Mouse (Mus musculus): ENCODE measurements around the gene Slc35b2. TPM values are rescaled to one million over a fixed set of nuclear protein-coding genes. Genes with fewer than 3 reads are reported as not detected.

The Slc35b2 gene
- total RNA-seq, 2 experiments from 2014 or later: 34.5 to 36.8 TPM

- no peak for DNase-seq
- intact Hi-C loops (cut with DNase I): no loop called here
These were observed 19.2 kb downstream of the Slc35b2 start for GRCm38 (mm10) chr17:45582715-45583355.

- DNase-seq: peak; percentile 97
- intact Hi-C loops (cut with DNase I): loop anchor here (1.0 kb wide), 1 partner anchor 45 kb away; no protein-coding TSS in a partner anchor
These were observed 20.6 kb downstream of the Slc35b2 start for GRCm38 (mm10) chr17:45584096-45584896.

GRCm38 (mm10) chr17:45584939-45585678 is 21.4 kb downstream of the Slc35b2 start:
- intact Hi-C loops (cut with DNase I): loop anchor here (1.0 kb wide), 1 partner anchor 44 kb away; no protein-coding TSS in a partner anchor

GRCm38 (mm10) chr17:45585725-45586448 is 22.2 kb downstream of the Slc35b2 start:
- DNase-seq: no peak

More at GRCm38 (mm10) chr17:45584939-45585678, 21.4 kb downstream of the Slc35b2 start:
- DNase-seq: peak; percentile 90 to 94

GRCm38 (mm10) chr17:45586449-45586837 is 22.8 kb downstream of the Slc35b2 start:
- intact Hi-C loops (cut with DNase I): no loop called here
- DNase-seq: no peak

More at GRCm38 (mm10) chr17:45585725-45586448, 22.2 kb downstream of the Slc35b2 start:
- intact Hi-C loops (cut with DNase I): no loop called here

GRCm38 (mm10) chr17:45588370-45588769 is 24.7 kb downstream of the Slc35b2 start:
- intact Hi-C loops (cut with DNase I): no loop called here
- DNase-seq: no peak

- DNase-seq: no peak
- intact Hi-C loops (cut with DNase I): no loop called here
These were observed 25.6 kb downstream of the Slc35b2 start for GRCm38 (mm10) chr17:45589236-45589635.

- no peak for DNase-seq
- intact Hi-C loops (cut with DNase I): no loop called here
These were observed 26.2 kb downstream of the Slc35b2 start for GRCm38 (mm10) chr17:45589844-45590243.

- DNase-seq: no peak
- intact Hi-C loops (cut with DNase I): no loop called here
These were observed 26.7 kb downstream of the Slc35b2 start for GRCm38 (mm10) chr17:45590410-45590809.

GRCm38 (mm10) chr17:45591701-45592605 is 28.3 kb downstream of the Slc35b2 start:
- intact Hi-C loops (cut with DNase I): no loop called here
- DNase-seq: peak; percentile 84 to 86

GRCm38 (mm10) chr17:45592606-45593431 is 29.1 kb downstream of the Slc35b2 start:
- DNase-seq: peak; percentile 71 to 75
- intact Hi-C loops (cut with DNase I): no loop called here

- peak in 1 of 2 experiments; percentile 40 for DNase-seq
- intact Hi-C loops (cut with DNase I): no loop called here
These were observed 29.8 kb downstream of the Slc35b2 start for GRCm38 (mm10) chr17:45593479-45593878.

GRCm38 (mm10) chr17:45594195-45594594 is 30.5 kb downstream of the Slc35b2 start:
- intact Hi-C loops (cut with DNase I): no loop called here
- no peak for DNase-seq

- intact Hi-C loops (cut with DNase I): no loop called here
These were observed 31.4 kb downstream of the Slc35b2 start for GRCm38 (mm10) chr17:45594881-45595735.

GRCm38 (mm10) chr17:45595736-45596390 is 32.2 kb downstream of the Slc35b2 start:
- intact Hi-C loops (cut with DNase I): loop anchor here (2.0 kb wide), 2 partner anchors 15 to 23 kb away; no protein-coding TSS in a partner anchor

More at GRCm38 (mm10) chr17:45594881-45595735, 31.4 kb downstream of the Slc35b2 start:
- DNase-seq: peak; percentile 89

GRCm38 (mm10) chr17:45596631-45597396 is 33.1 kb downstream of the Slc35b2 start:
- intact Hi-C loops (cut with DNase I): loop anchor here (2.0 kb wide), 2 partner anchors 16 to 22 kb away; no protein-coding TSS in a partner anchor
- peak; percentile 91 for DNase-seq

More at GRCm38 (mm10) chr17:45595736-45596390, 32.2 kb downstream of the Slc35b2 start:
- no peak for DNase-seq
